Mouse (Mus musculus) MEL (cell line): Measurements from ENCODE around the gene Cpeb3. TPM values are rescaled to one million over a fixed set of nuclear protein-coding genes. Genes with fewer than 3 reads are reported as not detected.

Experiments used
- DNase-seq: peaks from one replicate; pipeline ENCODE4 v3.0.0; 2011; ENCODE audit warnings: low read depth, low spot score
- H3K27ac ChIP-seq: 2 replicates; pipeline ENCODE4 v1.5.1; 2012; ENCODE audit warnings: low read depth, mild to moderate bottlenecking, control low read depth, low read length, moderate library complexity; ENCODE audit not compliant: control insufficient read depth
- H3K27me3 ChIP-seq, 2 experiments: fragments of 150-350 bp in 1 of 2; sonication (generic) in 1 of 2; 2 replicates each; pipeline ENCODE4 v1.6.1; 2012; ENCODE audit warnings: low read length in 2 of 2, mild to moderate bottlenecking in 2 of 2, improper control_type of control experiment in 1 of 2, moderate library complexity in 1 of 2; ENCODE audit not compliant: insufficient read depth in 2 of 2, control insufficient read depth in 1 of 2
- H3K36me3 ChIP-seq, 2 experiments: 2 replicates each; pipeline ENCODE4 v1.6.1; 2012 to 2014; ENCODE audit warnings: low read length in 2 of 2, improper control_type of control experiment in 1 of 2, inconsistent platforms in 1 of 2, mild to moderate bottlenecking in 1 of 2; ENCODE audit not compliant: insufficient read depth in 2 of 2, control insufficient read depth in 1 of 2
- H3K4me1 ChIP-seq, 2 experiments: fragments of 150-350 bp in 1 of 2; sonication (generic) in 1 of 2; 2 replicates each; pipeline ENCODE4 v1.6.1; 2012; ENCODE audit warnings: low read length in 2 of 2, improper control_type of control experiment in 1 of 2, mild to moderate bottlenecking in 1 of 2; ENCODE audit not compliant: insufficient read depth in 2 of 2, control insufficient read depth in 1 of 2
- H3K4me3 ChIP-seq, 2 experiments: fragments of 150-350 bp in 1 of 2; sonication (generic) in 1 of 2; 2 replicates each; pipeline ENCODE4 v1.5.1; 2012; ENCODE audit warnings: low read depth in 2 of 2, low read length in 2 of 2, mild to moderate bottlenecking in 2 of 2, moderate library complexity in 2 of 2, control low read depth in 1 of 2, improper control_type of control experiment in 1 of 2; ENCODE audit not compliant: control insufficient read depth in 1 of 2, insufficient read depth in 1 of 2
- H3K79me2 ChIP-seq: 2 replicates; pipeline ENCODE4 v1.6.1; 2012; ENCODE audit warnings: mild to moderate bottlenecking, low read length, moderate library complexity; ENCODE audit not compliant: control insufficient read depth, poor library complexity, insufficient read depth
- H3K9ac ChIP-seq: 2 replicates; pipeline ENCODE4 v1.6.1; 2012; ENCODE audit warnings: low read depth, mild to moderate bottlenecking, control low read depth, low read length, moderate library complexity; ENCODE audit not compliant: control insufficient read depth, poor library complexity, severe bottlenecking
- H3K9me3 ChIP-seq: fragments of 150-350 bp; sonication (generic); replicated peaks from 2 replicates; pipeline ENCODE4 v1.6.1; 2012; ENCODE audit warnings: mild to moderate bottlenecking, low read length, improper control_type of control experiment, moderate library complexity; ENCODE audit not compliant: insufficient read depth
- BHLHE40 ChIP-seq: IDR thresholded peaks from 2 replicates; pipeline ENCODE4 v1.6.1; 2012; ENCODE audit warnings: low read depth, mild to moderate bottlenecking, inconsistent platforms, low read length, improper control_type of control experiment, borderline replicate concordance
- CHD1 ChIP-seq: IDR thresholded peaks from 2 replicates; pipeline ENCODE4 v1.6.1; 2012; ENCODE audit warnings: low read depth, mild to moderate bottlenecking, inconsistent platforms, low read length, improper control_type of control experiment
- CHD2 ChIP-seq: IDR thresholded peaks from 2 replicates; pipeline ENCODE4 v1.6.1; 2011; ENCODE audit warnings: low read length, improper control_type of control experiment
- CTCF ChIP-seq, 3 experiments: IDR thresholded peaks in 2 of 3; conservative IDR thresholded peaks in 1 of 3; 2 replicates each; pipeline ENCODE4 v1.5.1; 2011 to 2012; ENCODE audit warnings: low read length in 3 of 3, low read depth in 2 of 3, mild to moderate bottlenecking in 2 of 3, improper control_type of control experiment in 1 of 3, inconsistent platforms in 1 of 3, mixed read lengths in 1 of 3, moderate library complexity in 1 of 3; ENCODE audit not compliant: control insufficient read depth in 1 of 3, insufficient read depth in 1 of 3, poor library complexity in 1 of 3, severe bottlenecking in 1 of 3
- EP300 ChIP-seq, 2 experiments: IDR thresholded peaks; 2 replicates each; pipeline ENCODE4 v1.6.1; 2011; ENCODE audit warnings: improper control_type of control experiment in 2 of 2, low read length in 2 of 2, low read depth in 1 of 2, mild to moderate bottlenecking in 1 of 2
- ETS1 ChIP-seq: IDR thresholded peaks from 2 replicates; pipeline ENCODE4 v1.6.1; 2012; ENCODE audit warnings: low read depth, mild to moderate bottlenecking, inconsistent platforms, low read length, improper control_type of control experiment, moderate library complexity
- GABPA ChIP-seq: IDR thresholded peaks from 2 replicates; pipeline ENCODE4 v1.6.1; 2012; ENCODE audit warnings: low read depth, mild to moderate bottlenecking, inconsistent platforms, low read length, improper control_type of control experiment, moderate library complexity
- GATA1 ChIP-seq: IDR thresholded peaks from 2 replicates; pipeline ENCODE4 v1.6.1; 2011; ENCODE audit warnings: low read depth, low read length, improper control_type of control experiment
- MAZ ChIP-seq: IDR thresholded peaks from 2 replicates; pipeline ENCODE4 v1.6.1; 2012; ENCODE audit warnings: low read depth, mild to moderate bottlenecking, inconsistent platforms, low read length, improper control_type of control experiment
- MEF2A ChIP-seq: IDR thresholded peaks from 2 replicates; pipeline ENCODE4 v1.6.1; 2014; ENCODE audit warnings: low read depth, mild to moderate bottlenecking, inconsistent platforms, low read length, improper control_type of control experiment; ENCODE audit not compliant: poor library complexity, insufficient replicate concordance, severe bottlenecking; ENCODE audit errors: extremely low read depth
- MXI1 ChIP-seq: IDR thresholded peaks from 2 replicates; pipeline ENCODE4 v1.6.1; 2011; ENCODE audit warnings: mild to moderate bottlenecking, low read depth, low read length, improper control_type of control experiment
- MYC ChIP-seq: IDR thresholded peaks from 2 replicates; pipeline ENCODE4 v1.6.1; 2011; ENCODE audit warnings: low read depth, mild to moderate bottlenecking, low read length, improper control_type of control experiment, moderate library complexity
- NRF1 ChIP-seq: IDR thresholded peaks from 2 replicates; pipeline ENCODE4 v1.6.1; 2014; ENCODE audit warnings: low read depth, mild to moderate bottlenecking, inconsistent platforms, low read length, improper control_type of control experiment, moderate library complexity; ENCODE audit not compliant: poor library complexity, insufficient read depth, severe bottlenecking
- POLR2A ChIP-seq, 2 experiments: IDR thresholded peaks; 2 replicates each; pipeline ENCODE4 v1.6.1; 2011 to 2012; ENCODE audit warnings: low read length in 2 of 2, mild to moderate bottlenecking in 2 of 2, control low read depth in 1 of 2, improper control_type of control experiment in 1 of 2, low read depth in 1 of 2, moderate library complexity in 1 of 2; ENCODE audit not compliant: control insufficient read depth in 1 of 2, insufficient read depth in 1 of 2, poor library complexity in 1 of 2
- POLR2AphosphoS2 ChIP-seq: IDR thresholded peaks from 2 replicates; pipeline ENCODE4 v1.6.1; 2011; ENCODE audit warnings: low read length, improper control_type of control experiment
- POLR2AphosphoS5 ChIP-seq: IDR thresholded peaks from 2 replicates; pipeline ENCODE4 v1.6.1; 2012; ENCODE audit warnings: low read depth, borderline replicate concordance, mild to moderate bottlenecking, inconsistent platforms, low read length, moderate library complexity, mixed read lengths
- RAD21 ChIP-seq: IDR thresholded peaks from 2 replicates; pipeline ENCODE4 v1.6.1; 2011; ENCODE audit warnings: mild to moderate bottlenecking, low read depth, low read length, improper control_type of control experiment
- RCOR1 ChIP-seq: IDR thresholded peaks from 2 replicates; pipeline ENCODE4 v1.6.1; 2012; ENCODE audit warnings: low read depth, mild to moderate bottlenecking, inconsistent platforms, low read length, improper control_type of control experiment
- SIN3A ChIP-seq: IDR thresholded peaks from 2 replicates; pipeline ENCODE4 v1.6.1; 2012; ENCODE audit warnings: low read length, improper control_type of control experiment, inconsistent platforms
- TAL1 ChIP-seq: IDR thresholded peaks from 2 replicates; pipeline ENCODE4 v1.6.1; 2012; ENCODE audit warnings: mild to moderate bottlenecking, inconsistent platforms, low read length, moderate library complexity, mixed read lengths
- TBP ChIP-seq: IDR thresholded peaks from 2 replicates; pipeline ENCODE4 v1.8.0; 2011; ENCODE audit warnings: low read depth, low read length, improper control_type of control experiment
- TCF12 ChIP-seq: IDR thresholded peaks from 2 replicates; pipeline ENCODE4 v1.6.1; 2014; ENCODE audit warnings: low read depth, mild to moderate bottlenecking, inconsistent platforms, low read length, improper control_type of control experiment, moderate library complexity
- USF1 ChIP-seq: IDR thresholded peaks from 2 replicates; pipeline ENCODE4 v1.6.1; 2014; ENCODE audit warnings: low read depth, mild to moderate bottlenecking, inconsistent platforms, low read length, improper control_type of control experiment, moderate library complexity
- USF2 ChIP-seq, 2 experiments: IDR thresholded peaks; 2 replicates each; pipeline ENCODE4 v1.6.1; 2011 to 2012; ENCODE audit warnings: improper control_type of control experiment in 2 of 2, low read length in 2 of 2, borderline replicate concordance in 1 of 2, inconsistent platforms in 1 of 2, low read depth in 1 of 2, mild to moderate bottlenecking in 1 of 2; ENCODE audit not compliant: insufficient read depth in 1 of 2
- ZC3H11A ChIP-seq: IDR thresholded peaks from 2 replicates; pipeline ENCODE4 v1.6.1; 2012; ENCODE audit warnings: low read depth, mild to moderate bottlenecking, inconsistent platforms, low read length, improper control_type of control experiment
- ZMIZ1 ChIP-seq: IDR thresholded peaks from 2 replicates; pipeline ENCODE4 v1.6.1; 2012; ENCODE audit warnings: low read depth, mild to moderate bottlenecking, inconsistent platforms, low read length, improper control_type of control experiment, moderate library complexity
- polyA plus RNA-seq, 2 experiments: library from polyadenylated mRNA; stranded (reverse) in 1 of 2; unstranded in 1 of 2; fragments of >175 nt in 1 of 2; fragments of >200 nt in 1 of 2; gene quantifications; 2 replicates each; pipeline versions ENCODE4 v1.2.1 to v1.2.4; 2012; ENCODE audit warnings: low replicate concordance in 2 of 2, low read depth in 1 of 2; ENCODE audit not compliant: insufficient read length in 2 of 2, insufficient read depth in 1 of 2, missing spikeins in 1 of 2
- total RNA-seq: library from RNA; depleted of rRNA; stranded (reverse); fragments of 300-350 nt; gene quantifications from 2 replicates; pipeline ENCODE4 v1.2.3, GENCODE M21; 2012

The Cpeb3 gene
- total and polyA plus RNA-seq, 3 experiments = 0.35 to 0.93 TPM; not detected in 1

DNA sequence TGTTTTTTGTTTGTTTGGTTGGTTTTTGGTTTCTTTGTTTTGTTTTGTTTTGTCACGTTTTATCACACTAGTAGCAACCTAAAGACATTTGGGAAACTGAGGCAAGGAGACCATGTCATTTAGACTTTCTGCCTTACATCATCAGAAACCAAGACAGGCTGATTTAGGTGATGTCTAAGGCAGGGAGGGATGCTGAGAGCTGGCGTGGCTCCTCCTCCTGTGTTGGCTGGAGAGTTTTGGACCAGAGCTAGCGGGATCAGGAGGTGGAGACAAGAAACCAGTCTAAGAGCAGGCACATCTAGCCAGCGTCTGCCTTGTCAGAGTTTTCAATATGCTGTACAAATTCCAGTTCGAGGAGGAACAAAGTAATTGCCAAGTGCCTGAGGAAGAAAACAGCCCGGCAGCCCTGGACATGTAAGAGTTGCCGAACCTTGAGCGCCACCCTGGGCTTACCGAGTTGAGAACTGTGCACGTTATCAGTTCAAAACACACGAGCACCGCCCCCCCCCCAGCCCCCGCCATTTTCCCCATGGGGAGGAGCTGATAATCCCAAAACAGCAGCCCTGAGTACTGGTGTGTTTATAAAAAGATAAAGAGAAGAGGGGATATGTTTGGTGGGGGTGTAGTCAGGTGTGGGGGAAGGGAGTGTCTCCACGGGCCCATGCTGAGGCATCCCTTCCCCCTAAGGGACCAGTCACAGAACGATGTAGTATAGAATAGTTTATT is 29.5 kb upstream of the Cpeb3 start:
- peak overlapping the region; percentile 38 for H3K9ac ChIP-seq
- H3K27me3 ChIP-seq = no peaks in the 10 kb centered on the region
- H3K9me3 ChIP-seq = no peaks in the 10 kb centered on the region
- TF ChIP-seq CTCF (IDR thresholded peaks at IDR 0.05 in 2 of 3, conservative IDR thresholded peaks at IDR 0.05 in 1 of 3; ENCODE audit: control insufficient read depth in 1 of 3, insufficient read depth in 1 of 3, low read depth in 2 of 3, low read length in 3 of 3, poor library complexity in 1 of 3, severe bottlenecking in 1 of 3) = peak in 2 of 3 experiments; percentile 17 to 21; a peak in 3 of 6 replicates
- no peak for TF ChIP-seq GABPA
- no peak for TF ChIP-seq USF2 (IDR thresholded peaks at IDR 0.05; ENCODE audit: borderline replicate concordance in 1 of 2, insufficient read depth in 1 of 2, low read depth in 1 of 2, low read length in 2 of 2)
- TF ChIP-seq TBP = no peak
- TF ChIP-seq USF1 = no peak
- TF ChIP-seq EP300 (IDR thresholded peaks at IDR 0.05; ENCODE audit: low read depth in 1 of 2, low read length in 2 of 2) = peak; percentile 66 to 96
- TF ChIP-seq TCF12 = peak; percentile 99
- TF ChIP-seq MXI1 = peak; percentile 44; the same call in 1 of the 2 replicates
- peak; percentile 94; the same call in 1 of the 2 replicates for TF ChIP-seq MAZ
- peak; percentile 89 for TF ChIP-seq TAL1
- no peak for TF ChIP-seq NRF1
- TF ChIP-seq ZMIZ1 = no peak
- peak; percentile 37 for TF ChIP-seq CHD2
- peak; percentile 61 for TF ChIP-seq RCOR1
- no peak for TF ChIP-seq POLR2A (IDR thresholded peaks at IDR 0.05; ENCODE audit: control insufficient read depth in 1 of 2, insufficient read depth in 1 of 2, low read depth in 1 of 2, low read length in 2 of 2, poor library complexity in 1 of 2)
- TF ChIP-seq POLR2AphosphoS5 = no peak
- TF ChIP-seq BHLHE40 = peak; percentile 63; the same call in 1 of the 2 replicates
- TF ChIP-seq CHD1 = no peak
- peak; percentile 88 for TF ChIP-seq ETS1
- TF ChIP-seq ZC3H11A = no peak; the same call in 1 of the 2 replicates
- TF ChIP-seq RAD21 = peak; percentile 19
- TF ChIP-seq MYC = peak; percentile 6; the same call in 1 of the 2 replicates
- peak; percentile 79 for TF ChIP-seq GATA1
- peak; percentile 69; the same call in 1 of the 2 replicates for TF ChIP-seq SIN3A
- peak; percentile 66; the same call in 1 of the 2 replicates for TF ChIP-seq MEF2A
- TF ChIP-seq POLR2AphosphoS2 = no peak
- TF ChIP-seq, all 39 proteins: peak for 15
- Histone ChIP-seq H3K27ac (peak overlapping the region; percentile 81), H3K36me3 (peaks cover 0 to 27% of the 10 kb centered on the region in 2 experiments; a peak in 2 of 4 replicates), H3K79me2 (no peaks in the 10 kb centered on the region), H3K4me3 (peak overlapping the region; percentile 40 to 56), H3K4me1 (peaks cover 21 to 30% of the 10 kb centered on the region in 2 experiments)
- peak; percentile 89 for DNase-seq
